8 mouse cellular contexts compared by ENCODE assay signal in genomic region chr12:112828501-112829243, GRCm38 (mm10). TPM values are rescaled to one million over a fixed set of nuclear protein-coding genes. Genes with fewer than 3 reads are reported as not detected.
DNase-seq lines count a peak whose midpoint lies in the region; ATAC-seq and TF ChIP-seq lines count a peak whose summit lies in the region.

No protein-coding gene starts in this region.

- H3K9me3 ChIP-seq in heart, embryonic 14.5 days (ENCODE audit: control insufficient read depth, low read length): no peaks in the 10 kb centered on the region
- H3K9me3 ChIP-seq in CH12.LX (replicated peaks; ENCODE audit: low read length): no peaks in the 10 kb centered on the region
- no peaks in the 10 kb centered on the region for H3K9me3 ChIP-seq in hindbrain, embryonic 10.5 days
- no peaks in the 10 kb centered on the region for H3K9me3 ChIP-seq in liver, postnatal 0 days (ENCODE audit: low read length)
- no peaks in the 10 kb centered on the region for H3K9me3 ChIP-seq in neural tube, embryonic 15.5 days (replicated peaks)

- TF ChIP-seq EP300 in CH12.LX (IDR thresholded peaks at IDR 0.05; ENCODE audit: low read length): no peak
- no peak for TF ChIP-seq EP300 in liver, postnatal 0 days (IDR thresholded peaks at IDR 0.05; ENCODE audit: low read depth)

- peaks cover 13 to 36% of the 10 kb centered on the region in 2 experiments for H3K4me1 ChIP-seq in heart, embryonic 14.5 days (ENCODE audit: control insufficient read depth in 2 of 2, insufficient read depth in 2 of 2, low read length in 2 of 2)
- peaks cover 15 to 60% of the 10 kb centered on the region in 2 experiments for H3K4me1 ChIP-seq in CH12.LX (ENCODE audit: control insufficient read depth in 1 of 2, insufficient read depth in 2 of 2)
- H3K4me1 ChIP-seq in hindbrain, embryonic 10.5 days (replicated peaks): peaks cover 48% of the 10 kb centered on the region
- peaks cover 47% of the 10 kb centered on the region for H3K4me1 ChIP-seq in liver, postnatal 0 days (ENCODE audit: insufficient read depth)
- peaks cover 61% of the 10 kb centered on the region for H3K4me1 ChIP-seq in neural tube, embryonic 15.5 days

- TF ChIP-seq RAD21 in CH12.LX (IDR thresholded peaks at IDR 0.05; ENCODE audit: low read depth, low read length): no peak

- no peak for TF ChIP-seq CTCF in CH12.LX (conservative IDR thresholded peaks at IDR 0.05 in 1 of 2, IDR thresholded peaks at IDR 0.05 in 1 of 2; ENCODE audit: low read depth in 2 of 2, low read length in 2 of 2)
- no peak for TF ChIP-seq CTCF in liver, postnatal 0 days (IDR thresholded peaks at IDR 0.05; ENCODE audit: low read depth)

- peak overlapping the region; percentile 78 to 97 for H3K4me3 ChIP-seq in heart, embryonic 14.5 days (ENCODE audit: control insufficient read depth in 1 of 2, insufficient read depth in 1 of 2, low read depth in 1 of 2, low read length in 2 of 2)
- H3K4me3 ChIP-seq in CH12.LX (replicated peaks in 1 of 3; ENCODE audit: low read depth in 2 of 3, low read length in 2 of 3, poor library complexity in 1 of 3): peak overlapping the region; percentile 81 to 94 (median 92)
- H3K4me3 ChIP-seq in hindbrain, embryonic 10.5 days: peak overlapping the region; percentile 97
- H3K4me3 ChIP-seq in liver, postnatal 0 days (ENCODE audit: low read depth, low read length): peak overlapping the region; percentile 86
- peak overlapping the region; percentile 91 for H3K4me3 ChIP-seq in neural tube, embryonic 15.5 days (replicated peaks)

- no peaks in the 10 kb centered on the region for H3K27me3 ChIP-seq in heart, embryonic 14.5 days (ENCODE audit: control insufficient read depth, insufficient read depth, low read length)
- H3K27me3 ChIP-seq in CH12.LX (replicated peaks): no peaks in the 10 kb centered on the region
- no peaks in the 10 kb centered on the region for H3K27me3 ChIP-seq in hindbrain, embryonic 10.5 days (ENCODE audit: insufficient read depth, poor library complexity, severe bottlenecking)
- H3K27me3 ChIP-seq in liver, postnatal 0 days (ENCODE audit: insufficient read depth, low read length): no peaks in the 10 kb centered on the region
- no peaks in the 10 kb centered on the region for H3K27me3 ChIP-seq in neural tube, embryonic 15.5 days (replicated peaks)

- no peak for DNase-seq in heart, adult 11 months
- peak; percentile 73 for DNase-seq in CH12.LX (ENCODE audit: extremely low read depth)
- peak; percentile 55 for DNase-seq in c-Kit-positive CD71-negative TER-119-negative erythroid progenitor cells, embryonic 14.5 days (ENCODE audit: low read depth)
- no peak for DNase-seq in hindbrain, embryonic 10.5 days (ENCODE audit: low spot score)
- no peak for DNase-seq in liver, postnatal 0 days
- no peak for DNase-seq in cerebellum, postnatal 25 days

- peak overlapping the region; percentile 69 for H3K4me2 ChIP-seq in heart, embryonic 14.5 days (ENCODE audit: low read length)
- H3K4me2 ChIP-seq in CH12.LX (ENCODE audit: insufficient read depth, low read depth, poor library complexity, severe bottlenecking): peak overlapping the region; percentile 94
- H3K4me2 ChIP-seq in liver, postnatal 0 days (ENCODE audit: low read depth, low read length): peak overlapping the region; percentile 80
- peak overlapping the region; percentile 91 for H3K4me2 ChIP-seq in neural tube, embryonic 15.5 days

- peak; percentile 85 for ATAC-seq in heart, embryonic 14.5 days (ENCODE audit: insufficient number of reproducible peaks, insufficient read depth, low FRiP score, low read depth)
- ATAC-seq in liver, postnatal 0 days: peak; percentile 73
- peak; percentile 81 for ATAC-seq in neural tube, embryonic 15.5 days (ENCODE audit: low FRiP score)

- dilution Hi-C loops in CH12.LX (cut with MboI; ENCODE audit: extremely low pct_ligation_motif_present, extremely low pct_unique_long_range_greater_than_20kb, low sequenced_read_pairs): no loop called here

- in situ Hi-C loops in CH12.LX (cut with MboI; ENCODE audit: low pct_ligation_motif_present, low pct_unique_long_range_greater_than_20kb, low sequenced_read_pairs): no loop called here

- WGBS in heart, embryonic 14.5 days: under 1% methylated on average over 51 of the region's 51 CpGs
- under 1% methylated on average over 51 of the region's 51 CpGs for WGBS in hindbrain, embryonic 10.5 days
- WGBS in liver, postnatal 0 days (ENCODE audit: insufficient replicate concordance): 9% methylated on average over 48 of the region's 51 CpGs
- WGBS in neural tube, embryonic 15.5 days: under 1% methylated on average over 37 of the region's 51 CpGs

- H3K79me2 ChIP-seq in CH12.LX (replicated peaks; ENCODE audit: control insufficient read depth, extremely low read depth, insufficient read depth, poor library complexity, severe bottlenecking): peaks cover 51% of the 10 kb centered on the region

- peaks cover 42% of the 10 kb centered on the region for H3K36me3 ChIP-seq in heart, embryonic 14.5 days (ENCODE audit: control insufficient read depth, insufficient read depth, low read length)
- peaks cover 24 to 57% of the 10 kb centered on the region in 2 experiments for H3K36me3 ChIP-seq in CH12.LX (replicated peaks in 1 of 2; ENCODE audit: control insufficient read depth in 1 of 2, insufficient read depth in 1 of 2, low read length in 1 of 2)
- H3K36me3 ChIP-seq in hindbrain, embryonic 10.5 days: peaks cover 63% of the 10 kb centered on the region
- peaks cover 31% of the 10 kb centered on the region for H3K36me3 ChIP-seq in liver, postnatal 0 days (replicated peaks; ENCODE audit: insufficient read depth, low read length)
- H3K36me3 ChIP-seq in neural tube, embryonic 15.5 days: peaks cover 13% of the 10 kb centered on the region; the same call in 1 of the 2 replicates

- H3K27ac ChIP-seq in heart, embryonic 14.5 days (replicated peaks in 1 of 2; ENCODE audit: control insufficient read depth in 1 of 2, insufficient read depth in 1 of 2, low read depth in 2 of 2, low read length in 2 of 2): peak overlapping the region; percentile 86 to 88
- peak overlapping the region; percentile 50; the same call in 1 of the 2 replicates for H3K27ac ChIP-seq in CH12.LX (ENCODE audit: insufficient read depth, low read depth)
- H3K27ac ChIP-seq in hindbrain, embryonic 10.5 days: peak overlapping the region; percentile 98
- H3K27ac ChIP-seq in liver, postnatal 0 days (ENCODE audit: low read depth): peak overlapping the region; percentile 93
- peak overlapping the region; percentile 95 for H3K27ac ChIP-seq in neural tube, embryonic 15.5 days (replicated peaks)

- TF ChIP-seq POLR2A in CH12.LX (IDR thresholded peaks at IDR 0.05; ENCODE audit: low read depth, low read length): no peak

- H3K9ac ChIP-seq in heart, embryonic 14.5 days (ENCODE audit: low read length): peak overlapping the region; percentile 90
- H3K9ac ChIP-seq in CH12.LX (ENCODE audit: insufficient read depth, low read depth): peak overlapping the region; percentile 95
- peak overlapping the region; percentile 95 for H3K9ac ChIP-seq in liver, postnatal 0 days (replicated peaks)
- H3K9ac ChIP-seq in neural tube, embryonic 15.5 days (replicated peaks): peak overlapping the region; percentile 90

TF ChIP-seq in CH12.LX, 34 proteins besides CTCF, POLR2A, EP300 and RAD21 (continues in another document):
- TF ChIP-seq JUN (IDR thresholded peaks at IDR 0.05; ENCODE audit: insufficient read depth, low read depth, low read length): no peak
- peak; percentile 79 for TF ChIP-seq MAX (IDR thresholded peaks at IDR 0.05; ENCODE audit: low read length)
- peak; percentile 77 for TF ChIP-seq ZMIZ1 (IDR thresholded peaks at IDR 0.05; ENCODE audit: low read depth, low read length)
- TF ChIP-seq ZKSCAN1 (IDR thresholded peaks at IDR 0.05; ENCODE audit: borderline replicate concordance, low read depth, low read length): no peak
- no peak for TF ChIP-seq KAT2A (IDR thresholded peaks at IDR 0.05; ENCODE audit: insufficient replicate concordance, low read length)
- TF ChIP-seq SMC3 (IDR thresholded peaks at IDR 0.05; ENCODE audit: low read depth, low read length): no peak

RNA-seq across cellular contexts. Expression of gene Cdca4, which starts 0.6 kb away (rescaled TPM):
- polyA plus RNA-seq in heart, embryonic 14.5 days (2014; fragmentation: Nextera tagmentation; extraction: Ambion mirVana): 40.4 and 42.0 TPM in 2 replicates
- total RNA-seq in CH12.LX (2012; rRNA removed) (78.0 and 90.6 TPM in 2 replicates), CH12.LX (2014; rRNA removed) (111 and 128 TPM in 2 replicates)
- 68.3 and 78.0 TPM in 2 replicates for polyA plus RNA-seq in CH12.LX (2012; ENCODE audit: insufficient read length, low read depth)
- 176 and 179 TPM in 2 replicates for polyA plus RNA-seq in hindbrain, embryonic 10.5 days (2016; fragmentation: Nextera tagmentation; extraction: Ambion mirVana)
- 29.8 and 30.4 TPM in 2 replicates for polyA plus RNA-seq in liver, postnatal 0 days (2015; fragmentation: Nextera tagmentation; extraction: Ambion mirVana)
- 30.3 and 48.6 TPM in 2 replicates for polyA plus RNA-seq in neural tube, embryonic 15.5 days (2015; fragmentation: Nextera tagmentation; extraction: Ambion mirVana)

RNA-seq across cellular contexts. Expression of gene Clba1, which starts 19.9 kb away (rescaled TPM):
- polyA plus RNA-seq in heart, embryonic 14.5 days (2014; fragmentation: Nextera tagmentation; extraction: Ambion mirVana): 7.1 and 7.9 TPM in 2 replicates
- 3.1 and 3.5 TPM in 2 replicates for total RNA-seq in CH12.LX (2012; rRNA removed)
- 2.5 TPM in 2 replicates for total RNA-seq in CH12.LX (2014; rRNA removed)
- 3.0 and 3.5 TPM in 2 replicates for polyA plus RNA-seq in CH12.LX (2012; ENCODE audit: insufficient read length, low read depth)
- 15.5 and 17.2 TPM in 2 replicates for polyA plus RNA-seq in hindbrain, embryonic 10.5 days (2016; fragmentation: Nextera tagmentation; extraction: Ambion mirVana)
- 0.69 TPM in 2 replicates for polyA plus RNA-seq in liver, postnatal 0 days (2015; fragmentation: Nextera tagmentation; extraction: Ambion mirVana)
- 19.6 and 21.1 TPM in 2 replicates for polyA plus RNA-seq in neural tube, embryonic 15.5 days (2015; fragmentation: Nextera tagmentation; extraction: Ambion mirVana)

RNA-seq across cellular contexts. Expression of gene Ahnak2, which starts 26.2 kb away (rescaled TPM):
- polyA plus RNA-seq in heart, embryonic 14.5 days (2014; fragmentation: Nextera tagmentation; extraction: Ambion mirVana): 1.9 and 3.1 TPM in 2 replicates
- total RNA-seq in CH12.LX (2012; rRNA removed) (16.2 and 27.7 TPM in 2 replicates), CH12.LX (2014; rRNA removed) (2.0 and 3.1 TPM in 2 replicates)
- polyA plus RNA-seq in CH12.LX (2012; ENCODE audit: insufficient read length, low read depth): 14.4 and 14.6 TPM in 2 replicates
- 0.16 and 0.37 TPM in 2 replicates for polyA plus RNA-seq in hindbrain, embryonic 10.5 days (2016; fragmentation: Nextera tagmentation; extraction: Ambion mirVana)
- 0.22 and 0.36 TPM in 2 replicates for polyA plus RNA-seq in liver, postnatal 0 days (2015; fragmentation: Nextera tagmentation; extraction: Ambion mirVana)
- polyA plus RNA-seq in neural tube, embryonic 15.5 days (2015; fragmentation: Nextera tagmentation; extraction: Ambion mirVana): 4.5 and 5.7 TPM in 2 replicates

RNA-seq across cellular contexts. Expression of gene Gpr132, which starts 39.4 kb away (rescaled TPM):
- polyA plus RNA-seq in heart, embryonic 14.5 days (2014; fragmentation: Nextera tagmentation; extraction: Ambion mirVana): 0.08 and 0.15 TPM in 2 replicates
- total RNA-seq in CH12.LX (2012; rRNA removed) (31.1 and 44.7 TPM in 2 replicates), CH12.LX (2014; rRNA removed) (19.4 and 24.4 TPM in 2 replicates)
- polyA plus RNA-seq in CH12.LX (2012; ENCODE audit: insufficient read length, low read depth): 50.9 and 62.1 TPM in 2 replicates
- polyA plus RNA-seq in hindbrain, embryonic 10.5 days (2016; fragmentation: Nextera tagmentation; extraction: Ambion mirVana): 0.06 and 0.08 TPM in 2 replicates
- polyA plus RNA-seq in liver, postnatal 0 days (2015; fragmentation: Nextera tagmentation; extraction: Ambion mirVana): 0.26 and 0.34 TPM in 2 replicates
- polyA plus RNA-seq in neural tube, embryonic 15.5 days (2015; fragmentation: Nextera tagmentation; extraction: Ambion mirVana): 0.08 and 2.8 TPM in 2 replicates

Comparison
In these comparisons a context has a peak if more than half of its experiments do, and no peak if none do; other contexts are left out.
1. DNase-seq: peak in CH12.LX (single experiment) and c-Kit-positive CD71-negative TER-119-negative erythroid progenitor cells, embryonic 14.5 days (single experiment); none in heart, adult 11 months (single experiment), hindbrain, embryonic 10.5 days (single experiment), liver, postnatal 0 days (single experiment) and cerebellum, postnatal 25 days (0 of 2).
2. Peak in every context shown above with its lines, with median percentiles within 50 percentile points of each other: ATAC-seq, H3K27ac ChIP-seq, H3K4me2 ChIP-seq, H3K4me3 ChIP-seq and H3K9ac ChIP-seq.